Mouse (Mus musculus): ENCODE data around the gene Epha6.

Epha6 gene

GRCm38 (mm10) chr16:60264719-60265508 lies 340.4 kb downstream of the Epha6 start:
- DNase-seq: no peak

DNA sequence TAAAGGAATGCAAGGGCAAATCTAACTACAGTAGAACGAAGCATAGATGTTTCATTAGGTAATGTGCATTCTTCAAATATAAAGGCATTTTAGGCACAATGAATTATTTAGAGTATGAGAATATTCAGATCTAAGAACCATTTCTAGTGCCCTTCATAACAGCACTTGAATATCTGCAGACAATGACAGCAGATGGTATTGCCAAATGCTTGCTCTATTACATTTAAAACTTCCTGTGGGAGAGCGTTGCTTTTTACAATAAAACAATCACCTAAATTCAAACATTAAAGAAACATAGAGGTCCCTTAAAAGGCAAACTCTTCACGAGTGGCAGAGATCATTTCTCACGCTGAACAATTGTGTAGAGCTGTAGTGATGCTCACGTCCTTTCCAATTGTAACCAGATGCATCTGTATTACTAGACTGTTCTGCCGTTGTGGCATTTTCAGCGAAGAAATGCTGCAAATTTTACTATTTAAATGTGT lies 347.1 kb downstream of the Epha6 start:
- DNase-seq: no peak

DNA sequence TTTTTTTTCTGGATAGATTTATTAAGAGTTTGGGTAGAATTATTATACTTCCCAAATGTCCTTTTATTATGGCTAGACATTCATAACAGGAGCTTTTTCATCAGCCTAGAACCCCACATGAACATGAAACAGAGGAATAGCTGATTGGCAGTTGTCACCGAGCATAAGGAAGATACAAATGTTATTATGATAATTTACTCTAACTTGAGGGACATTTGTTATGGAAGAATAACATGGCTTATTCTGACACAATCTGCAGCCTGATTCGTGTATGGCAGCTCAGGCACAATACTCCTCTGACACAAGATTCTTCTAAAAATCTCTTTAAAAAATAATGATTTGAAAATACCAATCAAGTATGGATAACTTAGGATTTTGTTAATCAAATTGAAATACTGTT lies 347.7 kb downstream of the Epha6 start:
- DNase-seq: no peak

DNA sequence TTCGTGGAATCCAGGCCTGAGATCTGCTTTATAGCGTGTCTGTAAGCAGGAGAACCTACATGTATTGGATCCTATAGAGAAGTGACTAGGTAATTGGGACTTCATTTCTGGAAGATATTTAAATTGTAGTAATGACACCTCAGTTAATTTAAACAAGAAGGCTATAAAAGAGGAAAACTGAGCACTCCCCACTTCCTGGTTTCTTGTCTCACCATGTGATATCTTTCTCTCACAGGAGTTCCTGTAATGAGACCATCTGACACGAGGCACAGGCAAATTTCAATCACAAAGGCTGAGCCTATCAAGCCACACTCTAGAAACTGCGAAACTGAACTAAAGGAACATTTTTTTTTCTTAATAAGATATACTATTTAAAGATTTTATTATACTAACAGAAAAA lies 348.3 kb downstream of the Epha6 start:
- DNase-seq: no peak

GRCm38 (mm10) chr16:60239356-60240190 lies 365.8 kb downstream of the Epha6 start:
- DNase-seq: no peak

DNA sequence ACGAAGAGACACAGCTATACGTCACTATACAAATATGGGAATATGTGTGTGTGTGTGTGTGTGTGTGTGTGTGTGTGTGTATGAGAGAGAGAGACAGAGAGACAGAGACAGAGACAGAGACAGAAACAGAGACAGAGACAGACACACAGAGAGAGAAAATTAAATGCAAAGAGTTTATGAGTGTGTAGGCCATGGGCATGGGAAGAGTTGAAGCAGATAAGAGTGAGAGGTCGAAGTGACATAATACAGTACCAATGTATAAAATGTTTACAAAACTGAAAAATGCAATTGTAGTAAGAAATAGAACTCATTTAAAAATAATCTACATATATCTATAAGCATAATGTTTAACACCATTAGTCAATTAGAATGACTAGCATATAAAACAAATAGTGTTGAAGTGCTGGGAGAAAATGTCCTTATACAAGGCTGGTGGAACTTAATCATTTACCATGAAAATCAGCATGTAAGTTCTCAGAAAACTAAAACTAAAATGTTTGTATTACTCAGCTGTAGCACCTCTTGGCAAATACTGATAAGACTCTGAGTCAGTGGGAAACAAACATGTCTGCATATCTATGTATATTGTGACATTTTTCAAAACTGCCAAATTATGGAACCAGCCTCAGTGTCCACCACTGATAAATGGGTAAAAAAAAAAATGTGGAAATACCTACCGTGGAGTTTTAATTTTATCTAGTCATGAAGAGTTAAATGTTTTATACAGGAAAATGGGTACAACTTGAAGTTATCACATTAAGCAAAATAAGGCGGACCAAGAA lies 371.2 kb downstream of the Epha6 start:
- no peak for DNase-seq

DNA sequence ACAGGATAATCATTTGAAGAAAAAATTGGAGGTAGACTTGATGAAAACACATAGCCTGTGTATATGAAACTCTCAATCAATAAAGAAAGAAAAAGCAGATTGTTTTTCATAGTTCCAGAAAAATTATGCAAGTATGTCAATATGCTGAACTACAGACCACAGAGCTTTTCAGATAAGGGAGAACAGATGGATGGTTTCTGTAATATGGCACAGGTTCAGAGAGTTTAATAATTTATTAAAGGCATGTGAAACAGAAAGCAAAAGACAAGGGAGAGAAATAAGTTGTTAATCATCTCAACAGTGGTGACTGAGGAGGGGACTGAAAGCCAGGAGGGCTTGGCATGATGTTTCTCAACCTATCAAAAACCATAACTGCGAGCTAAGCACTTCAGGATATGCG lies 372.3 kb downstream of the Epha6 start:
- DNase-seq: no peak

GRCm38 (mm10) chr16:60209151-60209550 lies 396.2 kb downstream of the Epha6 start:
- DNase-seq: no peak

DNA sequence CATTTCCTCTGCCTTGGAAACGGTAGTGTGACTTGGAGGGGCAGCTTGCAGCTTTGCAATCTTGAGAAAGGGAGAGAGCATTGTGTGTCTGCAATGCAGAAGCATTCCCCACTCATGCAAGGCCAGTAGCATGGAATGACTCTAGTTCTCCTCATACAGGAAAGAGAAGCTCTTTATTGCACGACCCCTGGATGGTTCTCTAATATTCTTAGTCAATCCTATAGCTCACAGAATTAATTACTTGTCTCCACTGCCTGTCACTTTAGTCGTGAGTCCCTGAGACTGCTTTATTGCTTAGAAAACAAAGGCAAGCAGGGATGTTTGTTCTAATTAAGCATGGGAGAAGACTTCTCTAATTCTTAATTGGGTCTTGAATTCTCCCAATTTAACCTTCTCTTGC lies 429.8 kb downstream of the Epha6 start:
- no peak for DNase-seq

DNA sequence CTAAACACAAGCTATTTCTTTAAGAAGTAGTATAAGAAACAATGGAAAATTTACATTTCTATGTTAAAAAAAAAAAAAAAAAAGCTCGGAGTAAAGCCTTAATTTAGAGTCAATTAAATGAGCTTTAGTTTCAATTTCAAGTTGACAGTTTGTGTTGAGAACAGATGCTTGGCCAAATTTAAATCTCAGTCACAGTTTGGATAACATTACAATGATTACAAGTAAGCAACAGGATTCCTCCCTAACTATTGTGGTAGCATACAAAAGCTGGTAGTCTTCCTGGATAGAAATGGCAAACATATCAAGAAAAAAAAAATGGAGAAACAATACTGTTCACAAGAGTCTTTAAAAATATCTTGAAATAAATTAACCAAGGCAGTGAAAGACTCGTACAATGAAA lies 452.9 kb downstream of the Epha6 start:
- no peak for DNase-seq

DNA sequence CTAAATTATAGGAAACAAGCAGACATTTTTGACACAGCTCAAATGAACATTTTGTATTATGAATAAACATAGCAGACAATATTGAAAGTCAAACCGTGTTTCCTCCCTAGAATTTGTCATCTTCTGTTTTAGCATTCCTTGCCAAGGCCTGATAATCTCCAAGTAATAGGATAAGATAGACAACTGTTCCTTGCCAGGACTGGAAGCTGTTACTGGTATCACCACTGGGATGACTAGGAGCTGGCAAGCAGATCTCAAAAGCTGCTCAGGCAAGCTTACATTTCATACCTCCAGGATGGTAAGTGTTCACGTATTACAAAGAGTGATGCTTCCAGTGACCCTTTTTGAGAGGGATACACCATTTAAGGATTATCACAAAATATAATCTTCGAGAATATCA lies 461.0 kb downstream of the Epha6 start:
- no peak for DNase-seq

GRCm38 (mm10) chr16:60121435-60121834 lies 483.9 kb downstream of the Epha6 start:
- no peak for DNase-seq

DNA sequence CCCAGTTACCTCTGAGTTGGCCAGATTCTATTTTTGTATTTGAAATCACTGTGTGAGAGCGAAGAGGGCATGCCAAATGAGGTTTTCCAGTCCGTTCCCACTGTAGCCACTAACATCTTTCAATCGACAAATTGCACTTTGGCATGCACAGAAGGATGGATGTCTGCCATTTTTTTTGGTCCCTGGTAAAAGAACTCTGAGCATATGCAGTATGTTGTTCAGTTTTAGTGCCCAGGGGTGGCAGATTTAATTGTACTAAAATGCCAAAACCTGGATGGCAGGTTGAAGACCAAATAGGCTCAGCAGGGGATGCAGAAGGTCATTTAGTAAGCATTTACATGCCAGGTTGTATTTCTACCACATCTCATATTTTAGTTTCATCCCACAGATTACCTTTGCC lies 503.1 kb downstream of the Epha6 start:
- peak; percentile 41 for DNase-seq

- DNase-seq: no peak
These were observed 510.0 kb downstream of the Epha6 start for GRCm38 (mm10) chr16:60095333-60095732.

DNA sequence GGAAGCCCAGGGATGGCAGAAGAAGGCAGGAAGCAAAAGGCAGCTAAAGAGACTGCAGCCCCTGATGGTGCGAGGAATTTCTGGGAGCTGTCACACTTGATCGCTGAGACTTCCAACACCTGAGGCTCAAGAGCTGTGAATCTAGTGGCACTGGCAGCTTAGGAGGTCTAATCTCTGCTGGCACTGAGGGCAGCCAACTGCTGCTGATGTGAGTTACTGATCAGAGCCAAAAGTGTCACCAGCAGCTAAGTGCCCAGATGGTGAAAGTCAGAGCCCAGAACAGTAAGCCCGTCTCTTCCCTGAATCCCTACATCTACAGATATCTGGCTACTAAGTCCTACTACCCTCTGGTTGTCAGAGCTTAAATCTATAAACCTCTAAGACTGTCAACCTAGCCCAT lies 518.4 kb downstream of the Epha6 start:
- no peak for DNase-seq

DNA sequence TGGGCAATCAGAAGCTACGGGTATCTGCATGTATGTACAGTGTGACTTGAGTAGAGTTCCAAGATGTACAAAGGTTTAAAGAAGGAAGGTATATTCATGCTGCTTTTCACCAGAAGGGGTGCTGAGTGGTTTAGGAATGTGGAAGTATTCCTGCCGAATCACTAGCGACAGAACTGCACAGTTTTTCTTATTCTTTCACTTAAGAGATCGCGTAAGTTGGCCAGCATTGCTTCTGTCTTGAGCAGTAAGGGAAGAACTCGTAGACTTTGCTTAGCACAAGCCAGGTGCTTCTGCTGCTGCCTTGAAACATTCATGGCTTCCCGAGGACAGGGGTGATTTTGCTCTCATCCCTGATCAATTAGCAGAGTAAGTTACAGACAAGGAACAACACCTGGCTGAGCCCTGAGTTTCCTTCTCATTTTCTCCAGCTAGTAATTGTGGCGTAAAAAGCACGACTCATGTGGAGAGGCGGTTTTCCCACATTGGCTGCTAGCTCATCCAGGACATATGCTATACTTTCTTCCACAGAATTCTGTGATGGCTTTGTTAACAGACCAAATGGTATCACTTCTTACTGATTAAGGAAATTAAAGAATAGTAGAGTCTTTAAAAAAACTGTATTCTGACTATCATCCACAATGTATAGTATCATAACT lies 534.7 kb downstream of the Epha6 start:
- DNase-seq: no peak

DNA sequence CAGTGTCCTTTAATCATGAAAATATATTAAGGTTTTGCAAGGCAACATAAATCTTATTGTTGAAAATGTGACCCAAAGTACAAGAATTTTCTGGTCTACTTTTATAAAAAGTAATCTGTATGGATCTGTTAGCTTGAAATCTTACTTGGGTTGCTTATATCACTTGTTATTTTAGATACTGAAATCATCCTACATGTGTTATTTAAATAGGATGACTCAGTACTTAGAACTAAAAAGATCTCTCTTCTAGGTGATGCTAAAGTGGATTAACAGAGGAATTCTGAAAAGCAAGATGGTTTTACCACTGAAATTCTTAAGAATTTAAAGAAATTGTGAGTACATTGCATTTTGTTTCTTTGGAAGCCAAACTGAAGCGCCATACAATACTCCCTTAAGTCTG lies 561.5 kb downstream of the Epha6 start:
- no peak for DNase-seq

GRCm38 (mm10) chr16:60028381-60028780 lies 577.0 kb downstream of the Epha6 start:
- no peak for DNase-seq

GRCm38 (mm10) chr16:60006857-60007568 lies 598.3 kb downstream of the Epha6 start:
- DNase-seq: no peak

DNA sequence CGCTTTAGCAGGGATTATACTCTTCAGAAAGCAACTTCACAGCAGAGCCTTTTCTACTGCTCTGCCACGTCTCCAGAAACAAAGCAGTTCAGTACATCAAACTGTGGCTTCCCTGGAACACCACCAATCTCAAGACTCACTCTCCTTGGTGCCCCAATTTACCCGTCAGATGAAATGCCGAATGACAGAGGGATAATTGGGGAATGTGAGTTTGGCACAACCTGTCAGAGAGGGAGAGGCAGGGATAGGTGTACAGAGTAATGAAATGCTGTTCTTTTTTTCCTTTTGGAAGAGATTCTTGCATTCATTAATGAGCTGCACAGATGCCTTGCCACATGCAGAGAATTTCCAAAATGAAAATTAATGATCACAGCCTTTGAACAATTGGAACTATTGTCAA lies 635.5 kb downstream of the Epha6 start:
- DNase-seq: no peak

- DNase-seq: peak; percentile 44
These were observed 649.6 kb downstream of the Epha6 start for GRCm38 (mm10) chr16:59955731-59956130.

- DNase-seq: no peak
These were observed 681.6 kb downstream of the Epha6 start for GRCm38 (mm10) chr16:59923696-59924095.

All from cerebellum, adult 9-10 months (tissue).